ENCODE assay signal across 8 mouse cellular contexts in genomic region chr3:157566725-157567565, GRCm38 (mm10). TPM values are rescaled to one million over a fixed set of nuclear protein-coding genes. Genes with fewer than 3 reads are reported as not detected.
DNase-seq lines count a peak whose midpoint lies in the region; ATAC-seq and TF ChIP-seq lines count a peak whose summit lies in the region.

Gene Ptger3, plus strand, starts transcription at chr3:157566892.

- no peaks in the 10 kb centered on the region for H3K36me3 ChIP-seq in heart, postnatal 0 days (replicated peaks; ENCODE audit: control insufficient read depth, insufficient read depth, low read length)
- H3K36me3 ChIP-seq in lung, embryonic 16.5 days (ENCODE audit: control insufficient read depth, insufficient read depth, low read length), result no peaks in the 10 kb centered on the region

- no peak within 1 kb of the TSS for H3K27ac ChIP-seq in heart, postnatal 0 days (ENCODE audit: low read depth)
- no peak within 1 kb of the TSS for H3K27ac ChIP-seq in lung, embryonic 16.5 days (ENCODE audit: low read length)

- no peak within 1 kb of the TSS for H3K9ac ChIP-seq in heart, postnatal 0 days (replicated peaks; ENCODE audit: low read depth, low read length)
- H3K9ac ChIP-seq in lung, embryonic 16.5 days (ENCODE audit: low read length), result peak within 1 kb of the TSS; percentile 42

- ATAC-seq in heart, postnatal 0 days (ENCODE audit: insufficient read depth, low read depth), result peak; percentile 41; the same call in 1 of the 2 replicates
- peak; percentile 82 for ATAC-seq in lung, embryonic 16.5 days (ENCODE audit: low read depth)

- TF ChIP-seq CTCF in heart, postnatal 0 days (IDR thresholded peaks at IDR 0.05; ENCODE audit: low read depth), result no peak

- peak within 1 kb of the TSS; percentile 41 for H3K4me3 ChIP-seq in heart, postnatal 0 days (ENCODE audit: low read depth, low read length)
- peak within 1 kb of the TSS; percentile 58 for H3K4me3 ChIP-seq in lung, embryonic 16.5 days (ENCODE audit: low read length)

- H3K4me2 ChIP-seq in heart, postnatal 0 days (ENCODE audit: low read depth, low read length), result peak within 1 kb of the TSS; percentile 64
- H3K4me2 ChIP-seq in lung, embryonic 16.5 days (ENCODE audit: low read depth, low read length), result peak within 1 kb of the TSS; percentile 86

- no peak for TF ChIP-seq EP300 in heart, postnatal 0 days (IDR thresholded peaks at IDR 0.05; ENCODE audit: low read depth)

- under 1% methylated on average over 84 of the region's 84 CpGs for WGBS in heart, postnatal 0 days
- under 1% methylated on average over 78 of the region's 84 CpGs for WGBS in lung, embryonic 16.5 days

- DNase-seq in urinary bladder, adult 2 months (ENCODE audit: low spot score), result peak; percentile 32
- DNase-seq in urinary bladder, postnatal 10 days (ENCODE audit: low spot score), result no peak
- DNase-seq in embryo, embryonic 9.5 days (ENCODE audit: extremely low spot score), result peak; percentile 54
- DNase-seq in heart, postnatal 0 days (ENCODE audit: low spot score), result no peak
- DNase-seq in kidney, postnatal 36 days, result peak; percentile 62 to 79
- DNase-seq in retina, postnatal 1 day, result peak; percentile 54
- DNase-seq in cerebellum, postnatal 4 days (ENCODE audit: low spot score in 2 of 2), result no peak

- H3K27me3 ChIP-seq in heart, postnatal 0 days (ENCODE audit: control insufficient read depth, insufficient read depth, low read length), result peaks cover 29% of the 10 kb centered on the region
- peaks cover 30% of the 10 kb centered on the region for H3K27me3 ChIP-seq in lung, embryonic 16.5 days (ENCODE audit: control insufficient read depth, insufficient read depth, low read depth, low read length)

- H3K4me1 ChIP-seq in heart, postnatal 0 days (ENCODE audit: control insufficient read depth, insufficient read depth), result no peaks in the 10 kb centered on the region
- H3K4me1 ChIP-seq in lung, embryonic 16.5 days (replicated peaks; ENCODE audit: control insufficient read depth, insufficient read depth, low read length), result peaks cover 10% of the 10 kb centered on the region

- H3K9me3 ChIP-seq in heart, postnatal 0 days (replicated peaks; ENCODE audit: control insufficient read depth, low read length), result no peaks in the 10 kb centered on the region
- H3K9me3 ChIP-seq in lung, embryonic 16.5 days (ENCODE audit: control insufficient read depth, low read length), result no peaks in the 10 kb centered on the region

RNA-seq across cellular contexts. Expression of gene Ptger3, which starts in this region (rescaled TPM):
- 4.7 and 5.3 TPM in 2 replicates for polyA plus RNA-seq in urinary bladder, adult 2 months (2012; rRNA removed)
- total RNA-seq in heart, postnatal 0 days (2014; rRNA removed; ENCODE audit: low replicate concordance), result 3.3 and 5.0 TPM in 2 replicates
- 0.52 and 0.93 TPM in 2 replicates for polyA plus RNA-seq in heart, postnatal 0 days (2015; fragmentation: Nextera tagmentation; extraction: Ambion mirVana)
- polyA plus RNA-seq in lung, embryonic 16.5 days (2015; fragmentation: Nextera tagmentation; extraction: Ambion mirVana), result 12.0 and 13.9 TPM in 2 replicates

Comparison
In these comparisons a context has a peak if more than half of its experiments do, and no peak if none do; other contexts are left out.
1. DNase-seq: peak in urinary bladder, adult 2 months (single experiment), embryo, embryonic 9.5 days (single experiment), kidney, postnatal 36 days (2 of 2) and retina, postnatal 1 day (single experiment); none in urinary bladder, postnatal 10 days (single experiment), heart, postnatal 0 days (single experiment) and cerebellum, postnatal 4 days (0 of 2).